Mouse (Mus musculus): Measurements from ENCODE around the gene Klhdc8a.

Klhdc8a gene

GRCm38 (mm10) chr1:132317894-132318863 is 19.8 kb downstream of the Klhdc8a start:
- no peak for DNase-seq (ENCODE audit: low read depth)

DNA sequence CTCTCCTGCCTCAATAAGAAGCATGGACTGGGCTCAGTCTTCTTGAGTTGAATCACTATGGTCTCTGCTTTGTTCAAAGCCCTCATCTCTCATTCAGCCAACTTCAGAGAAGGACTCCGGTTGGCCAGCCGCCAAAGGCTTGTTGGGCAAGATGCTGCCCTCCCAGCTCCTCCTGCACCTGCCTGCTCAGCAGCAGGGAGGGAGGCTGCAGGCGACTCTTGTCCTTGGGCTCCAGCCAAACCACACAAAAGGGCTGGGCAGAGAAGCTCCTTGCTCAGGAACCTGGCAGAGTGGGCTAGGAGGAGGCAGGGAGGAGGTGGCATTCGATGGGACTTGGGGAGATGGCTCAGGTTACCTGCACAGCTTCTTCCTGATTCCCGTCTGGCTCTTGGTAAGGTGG is 20.8 kb downstream of the Klhdc8a start:
- no peak for DNase-seq (ENCODE audit: low read depth)

DNA sequence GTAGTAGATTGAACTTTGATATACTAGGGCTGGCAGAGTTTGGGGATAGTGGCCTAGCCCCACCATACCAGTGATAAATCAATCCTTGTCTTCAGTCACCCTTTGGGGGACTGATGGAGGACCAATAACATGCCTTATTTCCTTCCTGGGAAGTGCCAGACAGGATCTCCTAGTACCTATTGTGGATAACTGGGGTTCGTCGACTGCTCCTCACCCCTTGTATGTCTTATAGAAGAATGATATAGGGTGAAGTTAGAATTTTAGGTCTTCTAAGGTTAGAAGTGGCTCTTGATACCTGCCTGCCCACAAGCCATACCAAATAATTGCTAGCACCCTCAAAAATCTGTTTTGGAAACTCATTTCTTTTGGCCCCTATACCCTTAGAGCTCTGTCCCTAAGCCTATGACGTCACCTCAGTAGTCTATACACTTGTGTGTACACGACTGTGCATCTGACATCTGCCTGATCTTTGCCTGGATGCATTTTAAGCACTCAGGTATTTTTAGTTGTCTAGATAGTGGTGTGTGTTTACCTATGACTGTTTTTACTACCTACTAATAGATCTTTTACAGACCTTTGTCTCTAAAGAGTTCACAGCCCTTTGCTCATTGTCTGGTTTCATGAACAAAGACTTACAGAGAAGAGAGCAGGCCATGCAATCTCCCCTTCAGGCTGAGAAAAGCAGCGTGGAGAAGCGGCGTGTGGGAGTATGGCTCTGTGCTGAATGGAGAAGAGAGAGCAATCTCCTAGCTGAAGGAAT is 23.6 kb downstream of the Klhdc8a start:
- DNase-seq (ENCODE audit: low read depth), result no peak

DNA sequence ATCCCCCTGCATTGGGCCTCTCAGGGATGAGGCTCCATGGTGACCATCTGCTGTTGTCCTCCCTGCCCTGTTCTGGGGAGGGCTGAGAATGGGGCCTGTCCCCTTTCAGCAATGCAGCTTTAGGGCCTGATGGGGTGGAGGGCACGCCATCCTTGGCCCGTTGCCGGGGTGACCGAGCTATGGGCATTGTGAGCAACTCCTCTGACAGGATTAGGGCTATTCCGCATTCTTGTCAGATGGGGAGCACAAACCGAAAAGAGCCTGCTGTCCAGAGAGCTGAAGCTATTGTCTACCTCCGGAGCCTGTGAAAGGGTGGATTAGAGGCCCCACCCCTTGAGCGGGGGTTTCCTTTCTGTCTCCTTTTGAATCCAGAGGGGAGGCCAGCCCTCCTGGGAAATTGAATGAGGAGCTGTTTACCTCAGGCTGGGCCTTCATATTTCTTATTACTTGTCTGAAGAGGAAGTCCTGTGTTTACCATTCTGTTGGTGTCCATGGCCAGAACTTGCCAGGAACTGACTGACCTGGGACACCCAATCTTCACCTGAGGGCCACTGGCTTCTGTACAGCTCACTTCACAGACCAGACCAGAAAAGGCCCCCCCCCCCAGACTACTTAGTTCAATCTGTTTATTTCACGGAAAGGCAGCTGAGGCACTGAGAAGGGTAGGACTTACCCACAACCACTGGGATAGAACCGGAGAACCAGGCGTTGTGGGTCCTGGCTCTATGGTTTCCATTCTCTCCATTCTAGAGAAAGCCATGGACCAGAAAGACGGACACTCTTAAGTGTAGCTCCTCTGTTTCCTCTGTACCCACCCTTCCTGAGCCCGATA is 24.5 kb downstream of the Klhdc8a start:
- DNase-seq (ENCODE audit: low read depth), result no peak

DNA sequence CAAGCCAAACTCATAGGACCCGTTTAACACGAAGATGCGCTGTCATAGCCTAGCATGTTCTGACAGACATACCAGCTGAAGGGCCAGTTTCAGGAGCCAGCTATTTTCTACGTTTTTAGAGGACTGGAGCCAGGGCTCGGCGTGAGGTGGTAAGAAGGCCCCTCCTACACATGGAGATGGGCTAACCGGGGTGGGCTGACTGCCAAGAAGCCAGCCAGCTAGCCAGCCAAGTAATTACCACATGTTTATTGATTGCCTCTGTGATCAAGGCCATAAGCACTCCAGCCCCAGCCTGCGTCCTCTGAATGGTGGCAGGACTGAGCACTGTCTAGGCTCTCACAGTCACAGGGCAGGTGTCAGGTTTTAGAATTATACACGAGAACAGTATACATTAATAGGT is 28.4 kb downstream of the Klhdc8a start:
- no peak for DNase-seq (ENCODE audit: low read depth)

GRCm38 (mm10) chr1:132327477-132327876 is 29.1 kb downstream of the Klhdc8a start:
- DNase-seq (ENCODE audit: low read depth), result no peak

GRCm38 (mm10) chr1:132328565-132328964 is 30.1 kb downstream of the Klhdc8a start:
- no peak for DNase-seq (ENCODE audit: low read depth)

DNA sequence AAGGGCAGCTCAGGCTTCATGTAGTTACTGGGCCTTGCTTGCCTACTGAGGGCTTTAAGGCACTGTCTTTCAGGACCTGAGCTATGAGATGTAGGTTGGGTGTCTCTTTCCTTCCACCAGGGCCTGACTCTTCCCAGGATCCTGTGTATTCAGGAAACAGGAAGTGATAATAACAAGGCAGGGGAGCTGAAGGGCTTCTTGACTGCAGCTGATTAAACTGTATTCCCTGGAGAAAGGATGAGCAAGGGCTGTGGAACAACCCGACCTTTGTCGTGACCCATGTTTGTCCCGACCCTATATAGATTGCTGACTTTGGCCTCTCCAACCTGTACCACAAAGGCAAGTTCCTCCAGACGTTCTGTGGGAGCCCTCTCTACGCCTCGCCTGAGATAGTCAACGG is 31.2 kb downstream of the Klhdc8a start:
- DNase-seq (ENCODE audit: low read depth), result no peak

DNA sequence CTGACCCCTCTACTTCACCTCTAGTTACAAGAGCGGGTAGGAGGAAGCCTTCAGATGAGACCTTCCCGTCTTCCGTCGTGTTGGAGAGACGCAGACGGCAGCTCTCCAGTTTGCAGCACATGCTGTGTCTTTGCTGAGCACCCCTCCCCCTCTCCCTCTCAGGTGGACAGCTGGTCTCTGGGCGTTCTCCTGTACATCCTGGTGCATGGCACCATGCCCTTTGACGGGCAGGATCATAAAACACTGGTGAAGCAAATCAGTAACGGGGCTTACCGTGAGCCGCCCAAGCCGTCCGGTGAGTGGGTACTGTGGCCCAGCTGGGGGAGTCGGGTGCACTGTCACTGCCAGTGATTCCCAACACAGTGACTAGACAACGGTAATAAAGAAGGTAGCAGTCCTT is 32.0 kb downstream of the Klhdc8a start:
- DNase-seq (ENCODE audit: low read depth), result no peak

DNA sequence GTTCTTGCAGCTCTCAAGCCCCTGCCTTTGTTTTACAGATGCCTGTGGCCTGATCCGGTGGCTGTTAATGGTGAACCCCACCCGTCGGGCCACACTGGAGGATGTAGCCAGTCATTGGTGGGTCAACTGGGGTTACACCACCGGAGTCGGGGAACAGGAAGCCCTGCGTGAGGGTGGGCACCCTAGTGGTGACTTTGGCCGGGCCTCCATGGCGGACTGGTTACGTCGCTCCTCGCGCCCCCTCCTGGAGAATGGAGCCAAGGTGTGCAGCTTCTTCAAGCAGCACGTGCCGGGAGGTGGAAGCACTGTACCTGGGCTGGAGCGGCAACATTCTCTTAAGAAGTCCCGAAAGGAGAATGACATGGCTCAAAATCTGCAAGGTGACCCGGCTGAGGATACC is 32.9 kb downstream of the Klhdc8a start:
- DNase-seq (ENCODE audit: low read depth), result no peak

DNA sequence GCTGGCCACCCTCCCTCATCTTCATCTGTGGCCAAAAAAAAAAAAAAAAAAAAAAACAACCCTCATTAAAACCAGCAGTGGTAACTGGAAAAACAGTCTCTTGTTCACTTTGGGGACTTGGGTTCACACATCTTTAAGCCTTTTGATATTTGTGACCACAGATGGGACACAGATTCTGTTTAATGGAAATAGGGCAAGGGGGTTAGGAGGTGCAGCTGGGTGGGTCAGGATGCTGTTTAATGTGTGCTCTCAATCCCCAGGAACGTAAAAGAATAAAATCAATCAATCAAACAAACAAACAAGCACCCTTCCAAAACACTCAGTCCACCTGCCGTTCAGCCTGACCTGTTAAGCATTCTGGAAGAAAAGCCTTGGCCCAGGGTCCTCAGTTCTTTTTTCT is 34.8 kb downstream of the Klhdc8a start:
- DNase-seq (ENCODE audit: low read depth), result no peak

- DNase-seq (ENCODE audit: low read depth), result no peak
Measured at GRCm38 (mm10) chr1:132333675-132334141, 35.3 kb downstream of the Klhdc8a start.

DNA sequence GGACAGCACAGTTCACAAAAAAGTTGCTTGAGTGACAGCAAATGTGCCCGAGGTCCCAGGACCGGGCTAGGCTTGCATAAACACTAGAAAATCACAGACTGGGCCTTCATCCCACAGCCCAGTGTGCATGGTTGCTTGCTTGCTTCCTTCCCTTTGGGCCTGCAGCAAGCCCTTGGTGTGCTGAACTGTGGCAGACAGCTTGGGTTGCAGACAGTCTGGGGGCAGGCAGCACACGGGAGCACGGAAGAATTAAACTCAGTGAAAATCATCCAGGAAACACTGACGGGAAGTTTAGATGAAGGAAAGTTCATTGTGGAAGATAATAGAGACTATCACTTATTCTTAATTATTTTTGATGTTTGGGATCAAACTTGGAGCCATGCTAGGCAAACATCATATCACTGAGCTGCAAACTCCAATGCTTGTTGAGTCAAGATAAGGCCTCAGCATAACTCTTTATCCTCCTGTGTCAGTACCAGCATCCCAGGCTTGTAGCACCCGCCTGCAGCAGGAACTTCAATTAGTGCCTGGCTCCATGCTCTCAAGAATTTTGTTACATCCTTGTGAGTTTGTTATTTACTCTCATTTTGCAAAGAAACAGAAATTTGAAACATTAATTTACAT is 35.9 kb downstream of the Klhdc8a start:
- DNase-seq (ENCODE audit: low read depth), result no peak

DNA sequence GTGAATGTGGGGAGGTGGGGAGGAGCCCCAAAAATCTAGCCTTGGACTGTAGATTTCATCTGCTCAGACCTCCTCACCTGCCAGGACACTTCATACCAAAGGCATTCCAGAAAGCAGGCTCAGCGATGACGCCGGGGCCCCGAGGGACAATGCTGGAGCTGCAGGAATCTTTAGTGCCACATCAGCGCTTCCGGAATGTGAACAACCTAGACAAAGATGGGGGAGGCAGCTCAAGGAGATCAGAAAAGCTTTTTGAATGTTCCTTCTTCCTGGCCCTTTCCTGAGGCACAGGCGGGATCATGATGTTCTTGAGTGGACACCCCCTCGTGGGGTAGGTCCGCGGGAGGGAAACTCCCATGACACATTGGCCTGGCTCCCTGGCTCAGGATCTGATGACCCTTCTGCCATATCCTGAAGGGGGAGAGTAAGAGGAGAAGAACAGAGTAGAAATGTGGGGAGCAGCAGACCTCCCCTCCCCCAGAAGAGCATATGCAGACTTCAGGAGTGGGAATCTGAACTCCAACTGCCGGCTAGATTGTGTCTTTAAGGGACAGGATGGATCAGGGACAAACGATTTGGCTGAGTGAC is 37.0 kb downstream of the Klhdc8a start:
- no peak for DNase-seq (ENCODE audit: low read depth)

DNA sequence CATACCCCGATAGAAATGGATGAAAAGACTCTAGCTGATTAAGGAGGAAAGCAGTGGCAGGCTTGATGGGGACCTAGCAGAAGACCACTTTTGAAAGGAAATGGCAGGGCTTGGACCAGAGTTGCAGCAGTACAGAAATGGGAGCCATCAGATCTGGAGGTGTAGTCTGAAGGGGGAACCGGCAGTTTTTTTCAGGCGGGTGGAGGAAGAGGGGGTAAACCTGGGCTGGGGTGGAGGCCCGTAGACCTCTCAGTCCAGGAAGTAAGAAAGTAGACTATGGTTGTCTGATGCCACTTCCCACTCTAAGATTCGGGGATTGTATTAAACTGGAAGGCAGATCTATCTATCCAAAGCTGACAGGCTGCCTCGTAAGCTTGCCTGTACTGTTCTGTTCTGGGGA is 38.5 kb downstream of the Klhdc8a start:
- DNase-seq (ENCODE audit: low read depth), result peak; percentile 49

GRCm38 (mm10) chr1:132338027-132338660 is 39.7 kb downstream of the Klhdc8a start:
- DNase-seq (ENCODE audit: low read depth), result no peak

GRCm38 (mm10) chr1:132341731-132342501 is 43.5 kb downstream of the Klhdc8a start:
- peak; percentile 85 for DNase-seq (ENCODE audit: low read depth)

DNA sequence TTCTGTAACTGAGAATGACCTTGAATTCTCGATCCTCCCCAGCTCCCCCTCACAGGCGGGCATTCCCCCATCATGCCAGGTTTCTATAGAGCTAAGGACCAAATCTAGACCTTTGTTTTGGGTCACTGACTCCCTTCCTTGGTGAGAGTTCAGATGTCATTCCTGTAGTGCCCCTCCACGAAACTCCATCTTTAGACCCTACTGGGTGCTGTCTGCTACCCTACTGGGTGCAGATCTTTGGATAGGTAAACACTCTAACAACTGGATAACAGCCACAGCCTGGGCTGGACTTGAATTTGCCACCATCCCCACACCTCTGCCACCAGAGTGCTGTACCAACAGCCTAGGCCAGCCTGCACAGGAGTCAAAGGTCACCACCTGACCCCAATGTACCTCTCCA is 44.1 kb downstream of the Klhdc8a start:
- no peak for DNase-seq (ENCODE audit: low read depth)

GRCm38 (mm10) chr1:132343191-132343590 is 44.8 kb downstream of the Klhdc8a start:
- DNase-seq (ENCODE audit: low read depth), result no peak

- DNase-seq (ENCODE audit: low read depth), result no peak
Measured at GRCm38 (mm10) chr1:132343656-132344055, 45.2 kb downstream of the Klhdc8a start.
